Mouse (Mus musculus): Measurements from ENCODE around the gene 4931422A03Rik. TPM values are rescaled to one million over a fixed set of nuclear protein-coding genes. Genes with fewer than 3 reads are reported as not detected.

The 4931422A03Rik gene
- total and polyA plus RNA-seq, 3 experiments, result not detected

- DNase-seq, result no peak
- H3K9ac ChIP-seq (ENCODE audit: low read depth, low read length), result no peak overlapping the region
- intact Hi-C loops (cut with DNase I), result no loop called here
- TF ChIP-seq CTCF (IDR thresholded peaks at IDR 0.05) (no peak), EP300 (IDR thresholded peaks at IDR 0.05; ENCODE audit: insufficient read depth, low read depth, low read length) (no peak), POLR2A (IDR thresholded peaks at IDR 0.05; ENCODE audit: insufficient read depth, low read depth, low read length) (no peak)
- no peaks in the 10 kb centered on the region for H3K79me2 ChIP-seq (replicated peaks; ENCODE audit: control insufficient read depth, insufficient read depth, low read length)
- WGBS, result 83% methylated on average over 2 of the region's 2 CpGs
- H3K27ac ChIP-seq, result no peak overlapping the region
- H3K4me1 ChIP-seq (ENCODE audit: control insufficient read depth, insufficient read depth, low read length), result no peaks in the 10 kb centered on the region; the same call in 1 of the 2 replicates
- H3K36me3 ChIP-seq (ENCODE audit: control insufficient read depth, insufficient read depth, low read length), result no peaks in the 10 kb centered on the region
- H3K4me3 ChIP-seq, result no peak overlapping the region
- no peaks in the 10 kb centered on the region for H3K27me3 ChIP-seq (ENCODE audit: control insufficient read depth, insufficient read depth, low read length)
These were observed 83.3 kb downstream of the 4931422A03Rik start for GRCm38 (mm10) chr2:103944859-103945258.

DNA sequence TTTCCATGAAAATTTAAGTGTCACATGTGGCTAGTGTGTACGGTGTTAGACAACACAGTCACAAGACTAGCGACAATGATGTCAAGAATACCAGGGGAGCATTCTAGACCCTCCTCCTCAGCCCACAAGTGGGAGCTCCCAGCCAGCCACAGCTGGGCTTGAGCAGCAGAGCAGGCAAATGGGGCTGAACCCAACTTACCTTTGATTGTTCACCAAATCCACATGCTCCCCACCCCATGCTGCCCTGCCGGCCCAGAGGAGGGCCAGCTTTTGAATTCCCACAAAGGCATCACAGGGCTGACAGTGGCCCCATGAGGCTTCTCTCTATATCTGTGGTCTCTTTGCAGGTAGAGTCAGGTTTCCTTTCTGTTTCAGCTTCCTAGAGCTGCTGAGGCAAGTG lies 87.1 kb downstream of the 4931422A03Rik start:
- no peak for DNase-seq
- no peak overlapping the region for H3K27ac ChIP-seq
- no peaks in the 10 kb centered on the region for H3K36me3 ChIP-seq (ENCODE audit: control insufficient read depth, insufficient read depth, low read length)
- H3K27me3 ChIP-seq (ENCODE audit: control insufficient read depth, insufficient read depth, low read length), result no peaks in the 10 kb centered on the region
- H3K79me2 ChIP-seq (replicated peaks; ENCODE audit: control insufficient read depth, insufficient read depth, low read length), result no peaks in the 10 kb centered on the region
- H3K9ac ChIP-seq (ENCODE audit: low read depth, low read length), result no peak overlapping the region
- TF ChIP-seq CTCF (IDR thresholded peaks at IDR 0.05), result no peak
- no peak for TF ChIP-seq POLR2A (IDR thresholded peaks at IDR 0.05; ENCODE audit: insufficient read depth, low read depth, low read length)
- no peak for TF ChIP-seq EP300 (IDR thresholded peaks at IDR 0.05; ENCODE audit: insufficient read depth, low read depth, low read length)
- 90% methylated on average over 3 of the region's 3 CpGs for WGBS
- H3K4me3 ChIP-seq, result no peak overlapping the region
- H3K4me1 ChIP-seq (ENCODE audit: control insufficient read depth, insufficient read depth, low read length), result no peaks in the 10 kb centered on the region; the same call in 1 of the 2 replicates
- intact Hi-C loops (cut with DNase I), result no loop called here

GRCm38 (mm10) chr2:103939003-103939402 lies 89.2 kb downstream of the 4931422A03Rik start:
- intact Hi-C loops (cut with DNase I), result no loop called here
- Histone ChIP-seq H3K27ac (no peak overlapping the region), H3K9ac (ENCODE audit: low read depth, low read length) (no peak overlapping the region), H3K79me2 (replicated peaks; ENCODE audit: control insufficient read depth, insufficient read depth, low read length) (no peaks in the 10 kb centered on the region), H3K4me1 (ENCODE audit: control insufficient read depth, insufficient read depth, low read length) (no peaks in the 10 kb centered on the region), H3K36me3 (ENCODE audit: control insufficient read depth, insufficient read depth, low read length) (no peaks in the 10 kb centered on the region), H3K27me3 (ENCODE audit: control insufficient read depth, insufficient read depth, low read length) (no peaks in the 10 kb centered on the region), H3K4me3 (no peak overlapping the region)
- no peak for DNase-seq
- TF ChIP-seq EP300 (IDR thresholded peaks at IDR 0.05; ENCODE audit: insufficient read depth, low read depth, low read length) (no peak), POLR2A (IDR thresholded peaks at IDR 0.05; ENCODE audit: insufficient read depth, low read depth, low read length) (no peak), CTCF (IDR thresholded peaks at IDR 0.05) (no peak)

GRCm38 (mm10) chr2:103938573-103938972 lies 89.6 kb downstream of the 4931422A03Rik start:
- no peaks in the 10 kb centered on the region for H3K36me3 ChIP-seq (ENCODE audit: control insufficient read depth, insufficient read depth, low read length)
- H3K79me2 ChIP-seq (replicated peaks; ENCODE audit: control insufficient read depth, insufficient read depth, low read length), result no peaks in the 10 kb centered on the region
- H3K4me1 ChIP-seq (ENCODE audit: control insufficient read depth, insufficient read depth, low read length), result no peaks in the 10 kb centered on the region
- no peak for DNase-seq
- intact Hi-C loops (cut with DNase I), result no loop called here
- no peak overlapping the region for H3K27ac ChIP-seq
- no peak overlapping the region for H3K9ac ChIP-seq (ENCODE audit: low read depth, low read length)
- TF ChIP-seq POLR2A (IDR thresholded peaks at IDR 0.05; ENCODE audit: insufficient read depth, low read depth, low read length) (no peak), CTCF (IDR thresholded peaks at IDR 0.05) (no peak), EP300 (IDR thresholded peaks at IDR 0.05; ENCODE audit: insufficient read depth, low read depth, low read length) (no peak)
- H3K4me3 ChIP-seq, result no peak overlapping the region
- H3K27me3 ChIP-seq (ENCODE audit: control insufficient read depth, insufficient read depth, low read length), result no peaks in the 10 kb centered on the region
- 78% methylated on average over 1 of the region's 1 CpGs for WGBS

- TF ChIP-seq EP300 (IDR thresholded peaks at IDR 0.05; ENCODE audit: insufficient read depth, low read depth, low read length) (no peak), POLR2A (IDR thresholded peaks at IDR 0.05; ENCODE audit: insufficient read depth, low read depth, low read length) (no peak), CTCF (IDR thresholded peaks at IDR 0.05) (no peak)
- no peaks in the 10 kb centered on the region for H3K4me1 ChIP-seq (ENCODE audit: control insufficient read depth, insufficient read depth, low read length)
- DNase-seq, result no peak
- no peaks in the 10 kb centered on the region for H3K27me3 ChIP-seq (ENCODE audit: control insufficient read depth, insufficient read depth, low read length)
- intact Hi-C loops (cut with DNase I), result no loop called here
- H3K79me2 ChIP-seq (replicated peaks; ENCODE audit: control insufficient read depth, insufficient read depth, low read length), result no peaks in the 10 kb centered on the region
- 73% methylated on average over 2 of the region's 2 CpGs for WGBS
- no peak overlapping the region for H3K4me3 ChIP-seq
- H3K36me3 ChIP-seq (ENCODE audit: control insufficient read depth, insufficient read depth, low read length), result no peaks in the 10 kb centered on the region
- H3K27ac ChIP-seq, result no peak overlapping the region
- H3K9ac ChIP-seq (ENCODE audit: low read depth, low read length), result no peak overlapping the region
These were observed 90.5 kb downstream of the 4931422A03Rik start for GRCm38 (mm10) chr2:103937670-103938069.

GRCm38 (mm10) chr2:103936666-103937065 lies 91.5 kb downstream of the 4931422A03Rik start:
- intact Hi-C loops (cut with DNase I), result no loop called here
- Histone ChIP-seq H3K4me3 (no peak overlapping the region), H3K27ac (no peak overlapping the region), H3K36me3 (ENCODE audit: control insufficient read depth, insufficient read depth, low read length) (no peaks in the 10 kb centered on the region), H3K79me2 (replicated peaks; ENCODE audit: control insufficient read depth, insufficient read depth, low read length) (no peaks in the 10 kb centered on the region), H3K9ac (ENCODE audit: low read depth, low read length) (no peak overlapping the region), H3K4me1 (ENCODE audit: control insufficient read depth, insufficient read depth, low read length) (peaks cover 2% of the 10 kb centered on the region), H3K27me3 (ENCODE audit: control insufficient read depth, insufficient read depth, low read length) (no peaks in the 10 kb centered on the region)
- no peak for DNase-seq
- TF ChIP-seq POLR2A (IDR thresholded peaks at IDR 0.05; ENCODE audit: insufficient read depth, low read depth, low read length), result no peak
- 86% methylated on average over 2 of the region's 2 CpGs for WGBS

All from heart, adult 2 months (tissue).